Mouse (Mus musculus): ENCODE results near the gene Kcnj9. TPM values are rescaled to one million over a fixed set of nuclear protein-coding genes. Genes with fewer than 3 reads are reported as not detected.

Gene Kcnj9
- total RNA-seq, 2 experiments from 2014 or later = not detected

Other genes with a start within 250 kb of the Kcnj9 start
- gene Copa, start 246.8 kb downstream of the Kcnj9 start, total RNA-seq (2015) = 120 and 132 TPM in 2 replicates
- 122 and 132 TPM in 2 replicates for gene Copa, start 246.8 kb downstream of the Kcnj9 start, total RNA-seq (2017)
- 81.2 and 87.8 TPM in 2 replicates for gene Ncstn, start 246.5 kb downstream of the Kcnj9 start, total RNA-seq (2015)
- gene Ncstn, start 246.5 kb downstream of the Kcnj9 start, total RNA-seq (2017) = 39.8 and 45.5 TPM in 2 replicates
- 16.6 and 17.5 TPM in 2 replicates for gene Pex19, start 202.6 kb downstream of the Kcnj9 start, total RNA-seq (2015)
- 33.9 and 36.5 TPM in 2 replicates for gene Pex19, start 202.6 kb downstream of the Kcnj9 start, total RNA-seq (2017)
- 18.9 and 19.4 TPM in 2 replicates for gene Dcaf8, start 181.2 kb downstream of the Kcnj9 start, total RNA-seq (2015)
- 63.9 and 71.6 TPM in 2 replicates for gene Dcaf8, start 181.2 kb downstream of the Kcnj9 start, total RNA-seq (2017)
- gene Pea15a, start 122.5 kb downstream of the Kcnj9 start, total RNA-seq (2015) = 16.1 and 17.5 TPM in 2 replicates
- 13.6 and 18.5 TPM in 2 replicates for gene Pea15a, start 122.5 kb downstream of the Kcnj9 start, total RNA-seq (2017)
- gene Casq1, start 109.5 kb downstream of the Kcnj9 start, total RNA-seq (2015) = not detected in 2 replicates
- gene Casq1, start 109.5 kb downstream of the Kcnj9 start, total RNA-seq (2017) = not detected in 2 replicates
- not detected in 2 replicates for gene Atp1a4, start 70.9 kb downstream of the Kcnj9 start, total RNA-seq (2015)
- not detected in 2 replicates for gene Atp1a4, start 70.9 kb downstream of the Kcnj9 start, total RNA-seq (2017)
- gene Igsf8, start 67.7 kb downstream of the Kcnj9 start, total RNA-seq (2015) = 29.6 and 40.0 TPM in 2 replicates
- 26.1 and 34.4 TPM in 2 replicates for gene Igsf8, start 67.7 kb downstream of the Kcnj9 start, total RNA-seq (2017)
- 0.02 TPM in 1 of 2 replicates, not detected in the other for gene Atp1a2, start 31.3 kb downstream of the Kcnj9 start, total RNA-seq (2015)
- gene Atp1a2, start 31.3 kb downstream of the Kcnj9 start, total RNA-seq (2017) = not detected in 2 replicates
- 0.23 and 0.42 TPM in 2 replicates for gene Kcnj10, start 11.9 kb upstream of the Kcnj9 start, total RNA-seq (2015)
- gene Kcnj10, start 11.9 kb upstream of the Kcnj9 start, total RNA-seq (2017) = 0.26 and 0.28 TPM in 2 replicates
- 14.1 and 15.5 TPM in 2 replicates for gene Pigm, start 47.2 kb upstream of the Kcnj9 start, total RNA-seq (2015)
- gene Pigm, start 47.2 kb upstream of the Kcnj9 start, total RNA-seq (2017) = 14.8 and 15.1 TPM in 2 replicates
- gene Slamf9, start 146.0 kb upstream of the Kcnj9 start, total RNA-seq (2015) = 2.3 and 3.1 TPM in 2 replicates
- 0.11 and 1.5 TPM in 2 replicates for gene Slamf9, start 146.0 kb upstream of the Kcnj9 start, total RNA-seq (2017)
- 0.20 and 1.9 TPM in 2 replicates for gene Igsf9, start 152.5 kb upstream of the Kcnj9 start, total RNA-seq (2015)
- gene Igsf9, start 152.5 kb upstream of the Kcnj9 start, total RNA-seq (2017) = 0.16 TPM in 1 of 2 replicates, not detected in the other
- gene Tagln2, start 170.7 kb upstream of the Kcnj9 start, total RNA-seq (2015) = 667 and 741 TPM in 2 replicates
- gene Tagln2, start 170.7 kb upstream of the Kcnj9 start, total RNA-seq (2017) = 334 and 340 TPM in 2 replicates
- not detected in 2 replicates for gene Cfap45, start 191.5 kb upstream of the Kcnj9 start, total RNA-seq (2015)
- 0.11 TPM in 1 of 2 replicates, not detected in the other for gene Cfap45, start 191.5 kb upstream of the Kcnj9 start, total RNA-seq (2017)
- gene Vsig8, start 226.6 kb upstream of the Kcnj9 start, total RNA-seq (2015) = not detected in 2 replicates
- not detected in 2 replicates for gene Vsig8, start 226.6 kb upstream of the Kcnj9 start, total RNA-seq (2017)

Measured in megakaryocyte, adult 5-6 weeks (primary cell).